Mouse (Mus musculus) C2C12 (cell line): ENCODE measurements around the gene Sfmbt1.

Experiments
- CTCF ChIP-seq: IDR thresholded peaks from one replicate; pipeline ENCODE4 v1.5.1; 2011; ENCODE audit not compliant: control insufficient read depth, insufficient read depth, insufficient read length
- MAX ChIP-seq: IDR thresholded peaks from one replicate; pipeline ENCODE4 v1.6.1; 2011; ENCODE audit warnings: mild to moderate bottlenecking, control low read depth

DNA sequence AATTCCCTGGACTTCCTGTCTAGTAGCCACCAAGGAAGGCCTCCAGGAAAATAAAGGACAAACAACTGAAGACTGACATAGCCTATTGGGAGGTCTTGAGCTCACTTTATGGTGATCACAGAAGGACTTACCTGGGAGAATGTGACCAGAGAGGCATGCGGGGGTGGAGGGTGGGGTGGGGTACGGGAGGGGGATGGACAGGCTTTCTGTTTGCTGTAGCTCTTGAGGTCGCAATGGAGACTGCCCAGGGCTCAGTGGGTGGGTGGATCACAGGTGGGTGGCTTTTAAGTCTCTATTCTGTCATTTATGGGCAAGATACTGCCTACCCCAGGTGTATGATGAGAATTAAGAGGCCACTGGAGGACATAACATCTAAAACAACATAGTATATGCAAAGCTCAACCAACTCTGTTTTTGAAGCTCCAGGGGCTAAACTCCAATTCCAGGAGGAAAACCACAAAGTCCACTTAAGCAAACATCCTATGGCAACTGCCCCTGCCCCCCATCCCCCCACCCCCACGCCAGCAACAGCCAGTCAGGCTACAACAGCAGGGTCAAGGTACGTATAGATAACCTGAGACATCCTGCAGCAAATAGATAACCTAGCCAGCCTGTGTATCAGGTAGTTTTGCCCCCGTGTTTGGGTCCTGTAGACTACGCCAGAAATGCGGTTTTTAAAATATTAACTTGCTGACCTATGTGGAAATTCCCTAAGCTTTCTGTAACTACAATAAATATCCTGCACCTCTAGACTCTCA lies 10.4 kb upstream of the Sfmbt1 start:
- TF ChIP-seq CTCF = no peak
- no peak for TF ChIP-seq MAX
